Mouse (Mus musculus) liver, postnatal 0 days (tissue): ENCODE measurements around the gene Tmem86b. TPM values are rescaled to one million over a fixed set of nuclear protein-coding genes. Genes with fewer than 3 reads are reported as not detected.

Experiments
- microRNA-seq: library from miRNA; unstranded; fragments of <30 nt; microRNA quantifications from one replicate; pipeline ENCODE4, GENCODE M21; 2016
- polyA plus RNA-seq: library from polyadenylated mRNA; unstranded; fragments of >200 nt; fragmentation: Nextera tagmentation; extraction: Ambion mirVana; gene quantifications from 2 replicates; pipeline ENCODE4 v1.2.1, GENCODE M21; 2015

Gene Tmem86b
- polyA plus RNA-seq, 1 experiment from 2014 or later: 35.4 TPM

Small RNA genes lying within 50 kb of the gene (microRNA-seq; reads per million reads assigned to microRNA genes)
- gene Gm23577: not detected

Other genes with a start within 250 kb of the Tmem86b start
- 2.7 and 3.4 TPM in 2 replicates for gene Gp6, start 233.7 kb downstream of the Tmem86b start, polyA plus RNA-seq
- gene Rdh13, start 185.8 kb downstream of the Tmem86b start, polyA plus RNA-seq: 7.0 and 7.8 TPM in 2 replicates
- 0.37 and 0.97 TPM in 2 replicates for gene Eps8l1, start 170.7 kb downstream of the Tmem86b start, polyA plus RNA-seq
- gene Ppp1r12c, start 129.7 kb downstream of the Tmem86b start, polyA plus RNA-seq: 14.9 and 15.6 TPM in 2 replicates
- gene Tnnt1, start 115.0 kb downstream of the Tmem86b start, polyA plus RNA-seq: 5.3 and 11.2 TPM in 2 replicates
- 0.27 and 0.46 TPM in 2 replicates for gene Tnni3, start 107.2 kb downstream of the Tmem86b start, polyA plus RNA-seq
- gene Dnaaf3, start 99.0 kb downstream of the Tmem86b start, polyA plus RNA-seq: 0.05 and 0.17 TPM in 2 replicates
- gene Syt5, start 83.9 kb downstream of the Tmem86b start, polyA plus RNA-seq: 0.09 TPM in 2 replicates
- not detected in 2 replicates for gene Ptprh, start 27.4 kb downstream of the Tmem86b start, polyA plus RNA-seq
- 3.8 and 4.5 TPM in 2 replicates for gene Ppp6r1, start 27.6 kb upstream of the Tmem86b start, polyA plus RNA-seq
- 27.6 and 33.1 TPM in 2 replicates for gene Hspbp1, start 53.6 kb upstream of the Tmem86b start, polyA plus RNA-seq
- not detected in 2 replicates for gene Brsk1, start 59.2 kb upstream of the Tmem86b start, polyA plus RNA-seq
- gene Tmem150b, start 93.8 kb upstream of the Tmem86b start, polyA plus RNA-seq: 0.29 and 0.34 TPM in 2 replicates
- gene Kmt5c, start 108.7 kb upstream of the Tmem86b start, polyA plus RNA-seq: 25.9 and 33.6 TPM in 2 replicates
- gene Cox6b2, start 121.7 kb upstream of the Tmem86b start, polyA plus RNA-seq: 63.8 and 68.7 TPM in 2 replicates
- gene Fam71e2, start 139.9 kb upstream of the Tmem86b start, polyA plus RNA-seq: not detected in 2 replicates
- gene Il11, start 151.4 kb upstream of the Tmem86b start, polyA plus RNA-seq: 0.07 TPM in 1 of 2 replicates, not detected in the other
- gene Tmem190, start 151.5 kb upstream of the Tmem86b start, polyA plus RNA-seq: 0.34 TPM in 1 of 2 replicates, not detected in the other
- 23.6 and 24.2 TPM in 2 replicates for gene Tmem238, start 158.2 kb upstream of the Tmem86b start, polyA plus RNA-seq
- gene Rpl28, start 161.5 kb upstream of the Tmem86b start, polyA plus RNA-seq: 280 and 288 TPM in 2 replicates
- 135 and 139 TPM in 2 replicates for gene Ube2s, start 181.2 kb upstream of the Tmem86b start, polyA plus RNA-seq
- not detected in 2 replicates for gene Shisa7, start 213.3 kb upstream of the Tmem86b start, polyA plus RNA-seq
- 8.0 and 8.3 TPM in 2 replicates for gene Isoc2b, start 238.8 kb upstream of the Tmem86b start, polyA plus RNA-seq
- 2.3 and 2.4 TPM in 2 replicates for gene Isoc2a, start 245.7 kb upstream of the Tmem86b start, polyA plus RNA-seq